Mouse (Mus musculus) ES-Bruce4 (cell line): ENCODE results near the gene Plcl1. TPM values are rescaled to one million over a fixed set of nuclear protein-coding genes. Genes with fewer than 3 reads are reported as not detected.

ENCODE experiments used
- H3K27ac ChIP-seq: 2 replicates; pipeline ENCODE4 v1.5.1; 2012; ENCODE audit warnings: low read length, inconsistent platforms; ENCODE audit not compliant: insufficient read depth
- H3K27me3 ChIP-seq: 2 replicates; pipeline ENCODE4 v1.6.1; 2012; ENCODE audit warnings: mild to moderate bottlenecking, low read length, inconsistent platforms; ENCODE audit not compliant: control insufficient read depth, poor library complexity, insufficient read depth, severe bottlenecking
- H3K36me3 ChIP-seq: 2 replicates; pipeline ENCODE4 v1.6.1; 2012; ENCODE audit warnings: inconsistent platforms, mild to moderate bottlenecking, low read length, moderate library complexity; ENCODE audit not compliant: control insufficient read depth, poor library complexity, insufficient read depth, severe bottlenecking
- H3K4me1 ChIP-seq: one replicate; pipeline ENCODE4 v1.8.1; 2011; ENCODE audit warnings: low read length; ENCODE audit not compliant: control insufficient read depth, insufficient read depth
- H3K4me3 ChIP-seq: 2 replicates; pipeline ENCODE4 v1.5.1; 2011; ENCODE audit warnings: low read depth, mild to moderate bottlenecking, low read length
- H3K9ac ChIP-seq: 2 replicates; pipeline ENCODE4 v1.6.1; 2012; ENCODE audit warnings: low read depth, mild to moderate bottlenecking, inconsistent platforms; ENCODE audit not compliant: poor library complexity, severe bottlenecking
- H3K9me3 ChIP-seq: replicated peaks from 2 replicates; pipeline ENCODE4 v1.6.1; 2012; ENCODE audit warnings: mild to moderate bottlenecking, low read length, inconsistent platforms; ENCODE audit not compliant: control insufficient read depth, poor library complexity, insufficient read depth, severe bottlenecking
- CTCF ChIP-seq: IDR thresholded peaks from one replicate; pipeline ENCODE4 v1.8.1; 2011; ENCODE audit warnings: low read depth, low read length
- EP300 ChIP-seq: IDR thresholded peaks from 2 replicates; pipeline ENCODE4 v1.6.1; 2011; ENCODE audit warnings: low read depth, low read length; ENCODE audit not compliant: insufficient read depth
- POLR2A ChIP-seq: IDR thresholded peaks from one replicate; pipeline ENCODE4 v1.8.1; 2011; ENCODE audit warnings: low read length; ENCODE audit not compliant: insufficient read depth
- polyA plus RNA-seq: library from polyadenylated mRNA; stranded (reverse); fragments of >200 nt; gene quantifications from 2 replicates; pipeline ENCODE4 v1.2.4, GENCODE M21; 2011; ENCODE audit warnings: low read depth; ENCODE audit not compliant: missing spikeins, insufficient read depth, insufficient read length

Gene Plcl1
- polyA plus RNA-seq, 1 experiment = 0.52 TPM

DNA sequence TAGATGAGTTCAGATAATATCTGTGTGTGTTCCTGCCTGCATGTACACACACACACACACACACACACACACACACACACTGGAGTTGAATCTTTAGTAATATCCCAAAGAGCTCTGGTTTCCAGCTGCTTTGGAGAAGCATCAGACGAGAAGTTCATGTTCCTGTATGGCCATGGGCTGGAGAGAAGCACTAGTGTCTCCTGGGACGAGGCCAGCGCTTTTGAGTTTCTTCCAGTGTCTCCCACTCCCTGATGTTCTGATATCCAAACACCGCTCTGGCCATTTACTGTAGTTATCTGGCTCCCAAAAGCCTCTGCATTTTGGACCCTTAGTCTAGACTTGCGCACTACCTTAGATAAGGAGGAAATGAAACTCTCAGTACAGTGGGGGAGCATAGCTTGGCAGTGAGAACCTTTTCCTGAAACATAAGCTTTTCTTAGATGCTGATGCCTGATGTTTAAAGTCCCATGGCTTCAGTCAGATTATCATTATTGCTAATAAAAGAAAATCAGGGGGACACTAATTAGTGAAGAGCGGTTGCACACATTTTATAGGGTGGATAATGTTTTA is 207.1 kb downstream of the Plcl1 start:
- H3K36me3 ChIP-seq = no peaks in the 10 kb centered on the region
- TF ChIP-seq EP300 (no peak), POLR2A (no peak)
- no peak overlapping the region for H3K4me3 ChIP-seq
- H3K9ac ChIP-seq = no peak overlapping the region
- no peaks in the 10 kb centered on the region for H3K27me3 ChIP-seq
- no peak overlapping the region for H3K27ac ChIP-seq
- no peaks in the 10 kb centered on the region for H3K9me3 ChIP-seq
- no peaks in the 10 kb centered on the region for H3K4me1 ChIP-seq

DNA sequence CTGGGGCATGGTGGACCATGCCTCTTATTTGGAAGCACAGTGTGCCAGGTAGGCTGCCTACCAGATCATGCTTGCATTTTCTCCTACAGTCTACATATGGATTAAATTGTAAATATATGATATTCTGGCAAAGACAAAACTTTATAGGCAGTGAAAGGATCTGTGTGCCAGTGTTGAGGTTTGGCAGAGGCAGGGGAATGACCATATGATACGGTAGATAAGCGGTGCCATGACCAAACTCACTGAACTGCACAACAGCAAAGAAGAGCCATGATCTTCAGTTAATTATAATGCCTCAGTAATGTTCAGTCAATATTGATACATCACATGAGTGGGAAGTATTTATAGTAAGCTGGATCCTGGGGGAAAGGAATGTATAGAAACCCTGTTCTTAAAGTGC is 212.1 kb downstream of the Plcl1 start:
- H3K9ac ChIP-seq = no peak overlapping the region
- H3K9me3 ChIP-seq = no peaks in the 10 kb centered on the region
- no peaks in the 10 kb centered on the region for H3K36me3 ChIP-seq
- H3K4me3 ChIP-seq = no peak overlapping the region
- no peak overlapping the region for H3K27ac ChIP-seq
- H3K4me1 ChIP-seq = no peaks in the 10 kb centered on the region
- TF ChIP-seq POLR2A (no peak), CTCF (no peak), EP300 (no peak)
- H3K27me3 ChIP-seq = no peaks in the 10 kb centered on the region

DNA sequence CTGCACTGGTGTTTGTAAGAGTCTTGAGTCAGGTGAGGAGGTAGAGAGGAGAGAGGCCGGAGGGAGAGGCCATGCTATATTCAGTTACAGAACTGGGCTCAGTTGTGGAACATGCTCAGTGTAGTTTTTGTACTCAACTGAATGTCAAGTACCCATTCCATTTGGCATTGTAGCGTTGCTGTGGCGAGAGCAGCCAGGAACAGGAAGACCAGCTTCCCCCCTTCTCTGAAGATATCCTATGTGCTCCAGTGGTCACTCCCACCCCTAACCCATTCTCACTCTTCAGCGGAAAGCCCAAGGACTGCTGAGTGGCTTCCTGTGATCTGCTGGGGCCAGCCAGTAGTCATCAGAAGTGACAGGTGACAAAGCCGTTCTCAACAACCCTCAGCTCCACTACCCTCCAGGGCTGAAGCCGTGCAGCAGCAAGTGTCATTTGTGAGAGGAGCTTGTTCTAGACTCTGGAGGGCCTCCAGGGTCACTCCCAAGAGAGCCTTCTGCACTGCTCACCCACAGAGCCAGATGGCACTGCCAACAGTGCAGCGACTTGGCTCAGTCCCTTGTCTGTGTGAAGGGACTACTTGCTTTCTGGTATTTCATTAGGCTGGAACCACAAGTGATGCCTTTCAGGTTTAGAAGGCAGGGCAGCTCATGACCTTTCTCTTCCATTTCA is 213.0 kb downstream of the Plcl1 start:
- no peak overlapping the region for H3K4me3 ChIP-seq
- H3K9me3 ChIP-seq = no peaks in the 10 kb centered on the region
- H3K27ac ChIP-seq = no peak overlapping the region
- H3K9ac ChIP-seq = no peak overlapping the region
- no peaks in the 10 kb centered on the region for H3K4me1 ChIP-seq
- TF ChIP-seq CTCF = no peak
- TF ChIP-seq POLR2A = no peak
- TF ChIP-seq EP300 = no peak
- H3K36me3 ChIP-seq = no peaks in the 10 kb centered on the region
- H3K27me3 ChIP-seq = no peaks in the 10 kb centered on the region

DNA sequence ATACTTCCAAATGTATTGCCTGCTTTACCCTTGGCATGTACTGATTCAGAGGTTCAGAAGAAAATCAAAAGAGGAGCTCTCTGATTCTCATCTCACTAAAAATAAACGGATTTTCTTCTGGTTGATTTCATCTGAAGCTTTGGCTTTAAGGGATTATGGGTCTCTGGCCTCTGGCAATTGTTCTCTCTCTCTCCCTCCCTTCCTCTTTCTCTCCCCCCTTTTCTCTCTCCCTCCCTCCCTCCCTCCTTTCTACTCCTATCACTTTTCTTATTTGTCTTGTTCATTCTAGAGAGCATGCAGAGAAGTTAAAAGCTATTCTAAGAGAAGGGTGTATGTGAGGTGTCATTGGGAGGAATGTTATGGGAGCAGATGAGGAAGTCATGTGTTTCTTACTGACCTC is 225.8 kb downstream of the Plcl1 start:
- no peak overlapping the region for H3K4me3 ChIP-seq
- no peaks in the 10 kb centered on the region for H3K4me1 ChIP-seq
- H3K36me3 ChIP-seq = no peaks in the 10 kb centered on the region
- no peaks in the 10 kb centered on the region for H3K9me3 ChIP-seq
- H3K27me3 ChIP-seq = no peaks in the 10 kb centered on the region
- no peak overlapping the region for H3K27ac ChIP-seq
- H3K9ac ChIP-seq = no peak overlapping the region
- no peak for TF ChIP-seq POLR2A
- no peak for TF ChIP-seq EP300
- no peak for TF ChIP-seq CTCF

DNA sequence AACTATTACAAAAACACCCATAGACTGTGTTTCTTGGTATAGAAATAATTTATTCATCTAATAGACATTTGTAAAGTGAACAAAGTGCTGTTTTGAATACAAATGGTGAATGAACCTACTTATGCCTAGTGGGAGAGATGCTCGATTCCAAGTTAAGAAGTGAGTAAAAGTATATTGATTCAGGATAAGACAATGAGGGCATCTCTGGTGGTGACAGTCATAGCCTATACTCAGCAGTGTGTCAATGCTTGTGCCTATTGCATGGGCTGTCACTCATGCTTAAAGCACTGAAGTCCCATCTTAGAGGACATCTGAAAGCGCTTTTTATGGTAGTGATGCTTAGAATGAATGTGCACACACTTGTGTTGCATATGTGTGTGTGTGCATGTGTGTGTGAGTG is 226.3 kb downstream of the Plcl1 start:
- H3K4me3 ChIP-seq = no peak overlapping the region
- H3K36me3 ChIP-seq = no peaks in the 10 kb centered on the region
- no peak overlapping the region for H3K9ac ChIP-seq
- TF ChIP-seq EP300 (no peak), CTCF (no peak), POLR2A (no peak)
- H3K4me1 ChIP-seq = no peaks in the 10 kb centered on the region
- no peak overlapping the region for H3K27ac ChIP-seq
- H3K9me3 ChIP-seq = no peaks in the 10 kb centered on the region
- no peaks in the 10 kb centered on the region for H3K27me3 ChIP-seq

DNA sequence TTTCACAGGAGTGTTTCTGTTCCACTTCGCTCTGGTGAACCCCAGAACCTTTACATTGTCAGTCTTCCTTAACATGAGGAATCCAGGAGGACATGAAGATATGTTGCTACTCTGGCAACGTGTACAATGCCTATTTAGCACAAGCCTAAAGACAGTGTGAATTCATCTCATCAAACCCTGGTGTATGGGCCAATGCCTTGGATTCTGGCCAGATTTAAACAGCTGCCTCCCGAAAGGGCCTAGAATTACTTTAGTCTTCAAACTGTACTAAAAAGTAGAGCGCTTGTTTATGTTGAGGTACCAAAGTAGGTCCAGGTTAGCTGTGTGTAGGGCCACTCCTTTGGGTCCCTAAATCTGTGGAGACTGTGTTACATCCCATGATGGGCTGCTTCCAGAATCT is 227.6 kb downstream of the Plcl1 start:
- TF ChIP-seq EP300 (no peak), CTCF (no peak), POLR2A (no peak)

More for the DNA sequence above, 227.6 kb downstream of the Plcl1 start:
- H3K27me3 ChIP-seq = no peaks in the 10 kb centered on the region
- no peak overlapping the region for H3K27ac ChIP-seq
- H3K4me3 ChIP-seq = no peak overlapping the region
- H3K9ac ChIP-seq = no peak overlapping the region
- no peaks in the 10 kb centered on the region for H3K9me3 ChIP-seq
- no peaks in the 10 kb centered on the region for H3K4me1 ChIP-seq
- no peaks in the 10 kb centered on the region for H3K36me3 ChIP-seq
